Mouse (Mus musculus): ENCODE results near the gene Tmem235. TPM values are rescaled to one million over a fixed set of nuclear protein-coding genes. Genes with fewer than 3 reads are reported as not detected.

Tmem235 gene
- polyA plus RNA-seq, 1 experiment = not detected

DNA sequence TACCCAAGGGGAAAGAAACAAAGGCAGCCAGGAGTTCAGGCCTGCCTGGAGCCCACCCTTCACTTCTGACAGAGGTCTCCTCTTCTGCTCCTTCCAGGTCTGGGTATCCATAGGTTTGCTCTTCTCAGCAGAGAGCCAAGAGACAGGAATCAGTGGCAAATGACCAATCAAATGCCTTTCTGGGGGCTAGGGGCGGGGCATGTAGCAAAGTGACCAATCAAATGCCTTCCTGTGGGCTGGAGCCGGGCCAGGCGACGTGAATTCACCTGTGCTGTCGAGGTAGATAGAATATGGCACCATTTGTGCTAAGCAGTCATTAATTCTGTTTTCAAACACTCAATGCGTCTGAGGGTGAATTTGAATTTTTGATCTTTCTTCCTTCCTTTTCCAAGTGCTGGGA is 31.6 kb downstream of the Tmem235 start:
- 62% methylated on average over 6 of the region's 6 CpGs for WGBS
- H3K4me3 ChIP-seq (replicated peaks; ENCODE audit: control insufficient read depth, low read depth, low read length) = no peak overlapping the region
- H3K4me1 ChIP-seq (ENCODE audit: control insufficient read depth, insufficient read depth, low read length) = no peaks in the 10 kb centered on the region
- TF ChIP-seq CTCF (IDR thresholded peaks at IDR 0.05; ENCODE audit: control insufficient read depth, insufficient read depth, low read length) (no peak), POLR2A (IDR thresholded peaks at IDR 0.05; ENCODE audit: borderline replicate concordance, control insufficient read depth, low read depth, low read length) (no peak)
- H3K27ac ChIP-seq (ENCODE audit: control insufficient read depth, insufficient read depth, low read depth, low read length, poor library complexity) = no peak overlapping the region

DNA sequence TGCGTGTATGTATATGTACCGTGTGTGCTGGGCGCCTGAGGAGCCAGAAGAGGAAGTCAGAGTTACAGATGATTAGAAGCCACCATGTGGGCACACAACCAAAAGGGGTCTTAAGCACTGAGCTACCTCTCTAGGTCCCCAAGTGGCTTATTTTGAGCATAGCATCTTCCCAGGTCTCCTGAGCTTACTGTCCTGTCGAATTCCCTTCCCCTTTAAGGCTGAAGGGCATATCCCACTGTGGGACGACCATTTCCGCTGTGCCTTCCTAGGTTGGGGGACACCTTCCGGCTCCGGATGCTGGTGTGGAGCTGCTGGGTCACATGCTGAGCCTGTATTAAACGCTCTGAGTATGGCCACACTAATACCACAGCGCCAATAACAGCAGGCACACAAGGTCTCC is 34.1 kb downstream of the Tmem235 start:
- no peaks in the 10 kb centered on the region for H3K4me1 ChIP-seq (ENCODE audit: control insufficient read depth, insufficient read depth, low read length)
- H3K27ac ChIP-seq (ENCODE audit: control insufficient read depth, insufficient read depth, low read depth, low read length, poor library complexity) = no peak overlapping the region
- no peak overlapping the region for H3K4me3 ChIP-seq (replicated peaks; ENCODE audit: control insufficient read depth, low read depth, low read length)
- 44% methylated on average over 10 of the region's 10 CpGs for WGBS
- no peak for TF ChIP-seq POLR2A (IDR thresholded peaks at IDR 0.05; ENCODE audit: borderline replicate concordance, control insufficient read depth, low read depth, low read length)
- no peak for TF ChIP-seq CTCF (IDR thresholded peaks at IDR 0.05; ENCODE audit: control insufficient read depth, insufficient read depth, low read length)

DNA sequence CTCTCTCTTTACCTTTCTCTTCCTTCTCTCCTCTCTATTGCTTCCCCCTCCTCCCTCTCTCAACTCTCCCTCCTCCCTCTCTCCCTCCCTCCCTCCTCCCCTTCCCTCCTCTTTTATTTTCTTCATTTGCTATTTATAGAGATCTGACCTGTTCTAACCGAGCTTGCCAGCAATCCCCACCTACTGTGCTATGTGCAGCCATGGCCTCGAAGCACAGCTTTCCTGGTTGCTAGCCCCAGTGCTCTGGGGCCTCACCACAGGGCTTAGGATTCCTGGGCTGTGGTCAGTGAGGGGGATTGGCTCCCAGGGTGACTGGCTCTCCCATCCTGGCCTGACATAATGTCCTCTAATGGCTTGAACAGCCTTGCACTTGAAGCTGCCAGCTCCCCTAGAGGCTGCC is 36.0 kb downstream of the Tmem235 start:
- WGBS = 38% methylated on average over 2 of the region's 2 CpGs
- Histone ChIP-seq H3K27ac (ENCODE audit: control insufficient read depth, insufficient read depth, low read depth, low read length, poor library complexity) (no peak overlapping the region), H3K4me1 (ENCODE audit: control insufficient read depth, insufficient read depth, low read length) (no peaks in the 10 kb centered on the region; the same call in 1 of the 2 replicates), H3K4me3 (replicated peaks; ENCODE audit: control insufficient read depth, low read depth, low read length) (no peak overlapping the region)
- TF ChIP-seq POLR2A (IDR thresholded peaks at IDR 0.05; ENCODE audit: borderline replicate concordance, control insufficient read depth, low read depth, low read length) (no peak), CTCF (IDR thresholded peaks at IDR 0.05; ENCODE audit: control insufficient read depth, insufficient read depth, low read length) (no peak)

DNA sequence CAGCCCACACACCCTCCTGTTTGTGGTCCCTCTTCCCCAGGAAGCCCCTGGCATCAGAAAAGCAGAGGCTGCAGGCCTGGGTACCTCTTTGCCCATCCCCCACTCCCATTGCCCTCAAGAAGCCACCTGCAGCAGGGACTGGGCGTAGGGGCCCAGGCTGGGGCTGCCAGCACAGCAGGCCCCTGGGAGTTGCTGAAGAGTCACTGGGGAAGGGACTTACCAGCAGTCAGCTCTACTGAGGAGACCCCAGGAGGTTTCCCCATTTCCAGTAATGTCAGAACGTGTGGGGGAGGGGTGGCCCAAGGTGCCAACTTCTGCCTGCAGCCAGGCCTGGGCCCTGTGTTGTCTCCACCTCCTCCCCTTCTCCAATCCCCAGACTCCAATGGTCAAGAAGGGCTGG is 41.7 kb downstream of the Tmem235 start:
- no peak overlapping the region for H3K27ac ChIP-seq (ENCODE audit: control insufficient read depth, insufficient read depth, low read depth, low read length, poor library complexity)
- TF ChIP-seq CTCF (IDR thresholded peaks at IDR 0.05; ENCODE audit: control insufficient read depth, insufficient read depth, low read length) (no peak), POLR2A (IDR thresholded peaks at IDR 0.05; ENCODE audit: borderline replicate concordance, control insufficient read depth, low read depth, low read length) (no peak)
- WGBS = 53% methylated on average over 2 of the region's 2 CpGs
- no peaks in the 10 kb centered on the region; the same call in 1 of the 2 replicates for H3K4me1 ChIP-seq (ENCODE audit: control insufficient read depth, insufficient read depth, low read length)
- H3K4me3 ChIP-seq (replicated peaks; ENCODE audit: control insufficient read depth, low read depth, low read length) = no peak overlapping the region

DNA sequence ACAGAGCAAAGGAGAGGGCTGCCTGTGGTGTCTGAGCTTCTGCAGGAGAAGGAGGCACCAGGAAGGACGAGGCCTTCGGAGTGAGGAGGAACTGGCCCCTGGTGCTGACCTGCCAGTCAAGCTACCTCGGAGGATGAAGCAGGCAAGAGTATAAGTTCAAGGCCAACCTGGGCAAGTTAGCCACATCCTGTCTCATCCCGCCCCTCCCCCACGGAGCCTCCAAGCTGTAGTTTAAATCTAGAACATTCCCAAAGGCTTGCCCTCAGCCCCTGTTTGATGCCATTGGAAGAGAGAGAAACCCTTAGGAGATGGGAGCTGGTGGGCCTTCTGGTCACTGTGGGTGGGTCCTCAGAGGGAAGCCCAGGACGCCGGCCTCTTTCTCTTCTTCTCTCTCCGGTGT is 43.9 kb downstream of the Tmem235 start:
- 62% methylated on average over 8 of the region's 8 CpGs for WGBS
- H3K4me3 ChIP-seq (replicated peaks; ENCODE audit: control insufficient read depth, low read depth, low read length) = no peak overlapping the region
- H3K27ac ChIP-seq (ENCODE audit: control insufficient read depth, insufficient read depth, low read depth, low read length, poor library complexity) = no peak overlapping the region
- TF ChIP-seq CTCF (IDR thresholded peaks at IDR 0.05; ENCODE audit: control insufficient read depth, insufficient read depth, low read length) = no peak
- H3K4me1 ChIP-seq (ENCODE audit: control insufficient read depth, insufficient read depth, low read length) = no peaks in the 10 kb centered on the region; the same call in 1 of the 2 replicates

DNA sequence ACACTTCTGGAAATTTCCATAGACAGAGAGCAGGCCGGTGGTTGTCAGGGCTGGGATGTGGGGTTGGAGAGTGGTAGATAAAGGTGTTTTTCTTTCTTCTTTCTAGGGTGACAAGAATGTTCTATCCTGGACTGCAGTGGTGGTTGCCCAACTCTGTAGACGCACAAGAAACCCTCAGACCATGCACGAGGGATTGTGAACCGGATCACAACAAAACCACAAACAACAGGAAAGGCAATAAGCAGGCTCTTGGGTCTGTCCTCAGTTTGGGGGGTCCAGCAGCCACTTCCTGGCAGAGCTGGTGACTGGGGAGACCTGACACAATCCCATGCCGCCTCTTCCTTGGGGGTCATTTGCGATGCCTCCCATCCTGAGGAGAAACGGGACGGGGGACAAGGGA is 48.8 kb downstream of the Tmem235 start:
- 30% methylated on average over 8 of the region's 8 CpGs for WGBS
- Histone ChIP-seq H3K4me3 (replicated peaks; ENCODE audit: control insufficient read depth, low read depth, low read length) (no peak overlapping the region), H3K27ac (ENCODE audit: control insufficient read depth, insufficient read depth, low read depth, low read length, poor library complexity) (no peak overlapping the region), H3K4me1 (ENCODE audit: control insufficient read depth, insufficient read depth, low read length) (no peaks in the 10 kb centered on the region)
- no peak for TF ChIP-seq CTCF (IDR thresholded peaks at IDR 0.05; ENCODE audit: control insufficient read depth, insufficient read depth, low read length)
- TF ChIP-seq POLR2A (IDR thresholded peaks at IDR 0.05; ENCODE audit: borderline replicate concordance, control insufficient read depth, low read depth, low read length) = no peak

DNA sequence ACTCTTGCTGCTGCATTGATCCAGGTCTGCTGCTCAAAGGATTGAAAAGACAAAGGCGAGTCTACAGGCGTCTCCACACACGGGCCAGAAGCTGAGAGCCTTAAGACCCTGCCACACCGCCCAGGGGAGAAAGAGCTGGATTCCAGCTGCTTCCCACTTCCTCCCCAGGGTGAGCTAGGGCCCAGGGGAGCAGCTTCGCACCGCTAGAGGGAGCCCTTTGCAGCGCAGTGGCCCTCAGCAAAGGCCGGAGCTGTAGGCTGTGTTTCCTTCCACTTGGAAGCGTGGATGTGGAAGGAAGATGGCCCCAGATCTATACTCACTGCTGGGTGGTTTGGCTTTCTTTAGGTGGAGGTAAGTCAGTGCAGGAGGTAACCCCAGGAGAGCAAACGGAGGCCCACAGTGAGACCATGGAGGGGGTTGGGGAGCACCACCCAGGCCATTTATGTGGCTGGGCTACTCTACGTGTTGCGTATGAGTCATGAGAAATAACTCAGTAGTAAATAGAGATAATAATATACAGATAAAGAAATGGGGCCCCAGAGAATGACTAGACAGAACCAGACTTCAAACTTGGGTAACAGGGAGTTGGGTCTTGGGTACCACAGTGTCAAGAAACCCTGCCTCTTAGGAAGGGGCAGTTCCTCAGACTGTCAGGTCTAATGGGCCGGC is 52.3 kb downstream of the Tmem235 start:
- TF ChIP-seq POLR2A (IDR thresholded peaks at IDR 0.05; ENCODE audit: borderline replicate concordance, control insufficient read depth, low read depth, low read length) = no peak
- TF ChIP-seq CTCF (IDR thresholded peaks at IDR 0.05; ENCODE audit: control insufficient read depth, insufficient read depth, low read length) = peak; percentile 95
- 22% methylated on average over 13 of the region's 13 CpGs for WGBS
- Histone ChIP-seq H3K4me1 (ENCODE audit: control insufficient read depth, insufficient read depth, low read length) (no peaks in the 10 kb centered on the region), H3K4me3 (replicated peaks; ENCODE audit: control insufficient read depth, low read depth, low read length) (no peak overlapping the region), H3K27ac (ENCODE audit: control insufficient read depth, insufficient read depth, low read depth, low read length, poor library complexity) (no peak overlapping the region)

DNA sequence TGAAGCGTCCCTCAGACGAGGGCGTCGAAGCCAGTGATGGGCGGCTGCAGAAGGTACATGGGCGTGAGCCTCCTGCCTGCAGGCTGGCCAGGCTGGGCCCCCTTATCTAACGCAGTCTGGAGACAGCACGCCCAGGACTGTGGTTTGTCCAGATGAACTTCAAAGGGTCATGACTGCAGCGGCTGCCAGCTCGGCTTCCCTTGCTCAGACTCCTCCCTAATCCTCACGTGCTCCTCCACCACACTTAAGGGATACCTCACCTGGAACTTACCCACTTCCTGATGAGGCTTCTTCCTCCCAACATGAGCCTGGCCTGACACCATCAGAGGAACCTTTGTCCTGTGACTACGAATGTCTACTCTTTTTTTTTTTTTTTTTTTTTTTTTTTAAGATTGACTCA is 54.0 kb downstream of the Tmem235 start:
- H3K4me1 ChIP-seq (ENCODE audit: control insufficient read depth, insufficient read depth, low read length) = no peaks in the 10 kb centered on the region; the same call in 1 of the 2 replicates
- TF ChIP-seq POLR2A (IDR thresholded peaks at IDR 0.05; ENCODE audit: borderline replicate concordance, control insufficient read depth, low read depth, low read length) (no peak), CTCF (IDR thresholded peaks at IDR 0.05; ENCODE audit: control insufficient read depth, insufficient read depth, low read length) (no peak)
- H3K4me3 ChIP-seq (replicated peaks; ENCODE audit: control insufficient read depth, low read depth, low read length) = no peak overlapping the region
- WGBS = 74% methylated on average over 12 of the region's 12 CpGs
- H3K27ac ChIP-seq (ENCODE audit: control insufficient read depth, insufficient read depth, low read depth, low read length, poor library complexity) = no peak overlapping the region

Other genes with a start within 250 kb of the Tmem235 start
- gene Tnrc6c, start 206.5 kb upstream of the Tmem235 start, polyA plus RNA-seq (2011; ENCODE audit: insufficient read depth, insufficient read length, low replicate concordance, missing spikeins) = 14.5 and 19.5 TPM in 2 replicates
- 32.6 and 51.1 TPM in 2 replicates for gene Tmc8, start 78.7 kb upstream of the Tmem235 start, polyA plus RNA-seq (2011; ENCODE audit: insufficient read depth, insufficient read length, low replicate concordance, missing spikeins)
- gene Tmc6, start 78.6 kb upstream of the Tmem235 start, polyA plus RNA-seq (2011; ENCODE audit: insufficient read depth, insufficient read length, low replicate concordance, missing spikeins) = 129 and 194 TPM in 2 replicates
- 13.5 and 16.7 TPM in 2 replicates for gene 6030468B19Rik, start 63.1 kb upstream of the Tmem235 start, polyA plus RNA-seq (2011; ENCODE audit: insufficient read depth, insufficient read length, low replicate concordance, missing spikeins)
- gene Gm20708, start 51.1 kb upstream of the Tmem235 start, polyA plus RNA-seq (2011; ENCODE audit: insufficient read depth, insufficient read length, low replicate concordance, missing spikeins) = 9.5 and 12.3 TPM in 2 replicates
- 56.0 and 120 TPM in 2 replicates for gene Syngr2, start 51.1 kb upstream of the Tmem235 start, polyA plus RNA-seq (2011; ENCODE audit: insufficient read depth, insufficient read length, low replicate concordance, missing spikeins)
- 16.9 and 21.8 TPM in 2 replicates for gene Afmid, start 34.8 kb upstream of the Tmem235 start, polyA plus RNA-seq (2011; ENCODE audit: insufficient read depth, insufficient read length, low replicate concordance, missing spikeins)
- 145 and 156 TPM in 2 replicates for gene Tk1, start 34.7 kb upstream of the Tmem235 start, polyA plus RNA-seq (2011; ENCODE audit: insufficient read depth, insufficient read length, low replicate concordance, missing spikeins)
- gene Birc5, start 11.5 kb upstream of the Tmem235 start, polyA plus RNA-seq (2011; ENCODE audit: insufficient read depth, insufficient read length, low replicate concordance, missing spikeins) = 390 and 403 TPM in 2 replicates
- 2.8 and 3.2 TPM in 2 replicates for gene Tha1, start 12.7 kb downstream of the Tmem235 start, polyA plus RNA-seq (2011; ENCODE audit: insufficient read depth, insufficient read length, low replicate concordance, missing spikeins)
- 3.4 and 9.6 TPM in 2 replicates for gene Socs3, start 109.3 kb downstream of the Tmem235 start, polyA plus RNA-seq (2011; ENCODE audit: insufficient read depth, insufficient read length, low replicate concordance, missing spikeins)
- gene Pgs1, start 125.5 kb downstream of the Tmem235 start, polyA plus RNA-seq (2011; ENCODE audit: insufficient read depth, insufficient read length, low replicate concordance, missing spikeins) = 27.1 and 67.5 TPM in 2 replicates